Mouse (Mus musculus) olfactory bulb, adult 2 months (tissue): ENCODE data around the gene Myom1.

Source experiments
- CTCF ChIP-seq: fragments of 200-500 bp; IDR thresholded peaks from 2 replicates; pipeline ENCODE4 v1.5.1; 2012; ENCODE audit warnings: low read depth, mild to moderate bottlenecking, low read length, moderate library complexity; ENCODE audit not compliant: insufficient read depth
- POLR2A ChIP-seq: fragments of 200-500 bp; IDR thresholded peaks from 2 replicates; pipeline ENCODE4 v1.6.1; 2012; ENCODE audit warnings: mild to moderate bottlenecking, low read depth, low read length, moderate library complexity; ENCODE audit not compliant: insufficient read depth

DNA sequence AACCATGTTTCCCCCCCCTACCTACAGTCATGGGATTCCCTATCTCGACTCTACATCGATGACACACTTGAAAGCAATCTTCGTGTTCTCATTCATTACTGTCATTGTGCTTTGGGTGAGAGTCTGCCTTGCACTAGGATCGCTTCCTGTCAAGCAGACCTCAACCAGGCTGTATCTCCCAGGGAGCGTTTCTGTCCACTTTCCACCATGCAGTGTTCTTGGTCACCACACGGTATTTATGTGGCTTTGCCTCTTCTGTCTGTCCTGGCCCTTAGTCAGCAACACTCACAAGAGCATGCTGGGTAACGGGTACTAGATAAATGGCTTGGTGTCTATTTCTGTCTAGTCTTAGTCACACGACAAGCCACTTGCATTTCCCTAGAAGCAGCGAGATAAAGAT lies 29.0 kb upstream of the Myom1 start:
- TF ChIP-seq CTCF (no peak), POLR2A (no peak)
